Comparison of ENCODE assay signal across 13 mouse cellular contexts in the genomic region with DNA sequence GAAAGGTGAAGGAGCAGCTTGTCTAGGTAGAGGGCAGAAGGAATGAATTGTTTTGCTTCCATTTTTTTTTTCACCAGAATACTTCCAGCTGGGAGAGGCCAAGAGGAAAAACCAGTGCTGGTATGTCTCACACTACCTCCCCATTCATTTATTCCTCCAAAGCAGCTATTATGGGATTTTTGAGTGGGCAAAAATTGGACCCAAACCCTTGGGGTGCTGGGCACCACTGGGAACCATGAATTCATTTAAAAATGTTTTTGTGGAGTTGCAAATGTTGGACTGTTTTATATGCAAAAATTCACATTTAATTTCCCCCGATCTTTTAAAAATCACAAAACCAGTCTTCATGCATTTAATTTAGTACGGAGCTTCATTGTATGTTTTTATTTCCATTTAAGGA.
"Had no signal": no experiment of that assay in that cellular context is flagged by ENCODE, and none has a peak within 500 bp of the region (broad histone marks: within the 10 kb centered on the region; RNA-seq: fewer than 3 reads in every experiment).

No protein-coding gene starts in this region.

- H3K4me3 ChIP-seq: intestine, embryonic 15.5 days; midbrain, embryonic 13.5 days; myocyte; neural tube, embryonic 15.5 days had no signal

- DNase-seq: kidney, adult 8-10 months; kidney, postnatal 25 days; lung, adult 18-20 months; lung, postnatal 36 days; right cerebral cortex, adult 18-20 months; right cerebral cortex, postnatal 4 days; spleen, adult 18-20 months; thymus, postnatal 4 days had no signal

- H3K4me1 ChIP-seq: intestine, embryonic 15.5 days had no signal

- H3K27me3 ChIP-seq: intestine, embryonic 15.5 days; midbrain, embryonic 13.5 days; neural tube, embryonic 15.5 days had no signal

- H3K27ac ChIP-seq: intestine, embryonic 15.5 days; liver, embryonic 14.5 days; midbrain, embryonic 13.5 days; neural tube, embryonic 15.5 days had no signal

- ATAC-seq: intestine, embryonic 15.5 days; midbrain, embryonic 13.5 days had no signal

- H3K4me2 ChIP-seq: intestine, embryonic 15.5 days; midbrain, embryonic 13.5 days; neural tube, embryonic 15.5 days had no signal

- H3K9ac ChIP-seq: intestine, embryonic 15.5 days; liver, embryonic 14.5 days; midbrain, embryonic 13.5 days; neural tube, embryonic 15.5 days had no signal

- H3K36me3 ChIP-seq: intestine, embryonic 15.5 days; midbrain, embryonic 13.5 days; neural tube, embryonic 15.5 days had no signal

- H3K9me3 ChIP-seq: intestine, embryonic 15.5 days; midbrain, embryonic 13.5 days; neural tube, embryonic 15.5 days had no signal
